Mouse (Mus musculus): ENCODE measurements at regions not wholly inside any gene's neighbourhood (a gene's known extent, or its start where the extent isn't known, plus 50 kb on each side); places are given as distances from the start of the nearest gene placed in this dataset.

DNA sequence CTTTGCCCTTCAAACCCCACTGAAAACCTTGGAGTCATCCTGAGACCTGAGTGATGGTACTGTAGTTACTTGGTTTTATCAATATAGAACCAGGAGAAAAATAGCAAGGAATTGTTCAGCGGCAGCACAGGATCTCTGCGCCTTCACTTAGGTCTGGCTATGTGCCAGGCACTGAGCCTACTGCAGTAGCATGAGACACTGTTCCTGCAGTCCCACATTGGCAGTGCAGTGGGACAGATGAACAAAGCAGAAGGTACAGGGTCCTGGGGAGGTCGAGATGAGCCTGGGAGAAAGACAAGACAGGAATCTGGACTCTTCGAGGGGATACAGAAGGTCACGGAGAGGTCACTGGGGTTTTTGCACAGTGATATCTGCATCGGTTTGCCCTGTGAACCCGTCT lies 88.5 kb upstream of the 1110032F04Rik start:
- no peaks in the 10 kb centered on the region for H3K36me3 ChIP-seq
- no peaks in the 10 kb centered on the region for H3K9me3 ChIP-seq (replicated peaks)
- 26% methylated on average over 7 of the region's 7 CpGs for WGBS
- no peak overlapping the region for H3K27ac ChIP-seq
- H3K9ac ChIP-seq, result no peak overlapping the region
- no peak overlapping the region for H3K4me3 ChIP-seq
- no peak for ATAC-seq (replicated peaks; ENCODE audit: insufficient number of reproducible peaks, insufficient read depth, low FRiP score, low read depth)
- H3K27me3 ChIP-seq, result no peaks in the 10 kb centered on the region
- H3K4me2 ChIP-seq, result no peak overlapping the region
- peaks cover 17% of the 10 kb centered on the region for H3K4me1 ChIP-seq (replicated peaks)

DNA sequence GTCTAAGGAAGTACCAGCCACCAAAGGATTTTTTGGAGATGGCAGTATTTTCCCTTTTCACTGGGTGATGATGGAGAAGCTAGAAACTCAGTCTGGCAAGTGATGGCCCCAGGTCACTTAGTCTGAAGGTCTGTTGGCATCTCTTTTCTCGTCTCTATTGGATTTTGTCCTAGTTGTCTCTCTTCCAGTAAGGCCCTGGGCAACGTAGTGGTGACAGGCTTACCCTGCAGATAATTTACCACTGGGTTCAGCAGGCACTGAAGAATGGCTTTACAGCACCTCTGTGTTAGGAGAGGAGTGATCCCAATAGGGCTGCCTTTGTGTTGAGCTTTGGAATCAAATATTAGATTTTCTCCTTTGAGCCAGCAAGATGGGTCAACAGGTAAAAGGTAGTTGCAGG lies 87.9 kb upstream of the 1110032F04Rik start:
- 43% methylated on average over 2 of the region's 2 CpGs for WGBS
- Histone ChIP-seq H3K27me3 (no peaks in the 10 kb centered on the region), H3K27ac (no peak overlapping the region), H3K4me2 (no peak overlapping the region), H3K4me3 (no peak overlapping the region), H3K4me1 (replicated peaks) (peaks cover 17% of the 10 kb centered on the region), H3K9ac (no peak overlapping the region), H3K36me3 (no peaks in the 10 kb centered on the region), H3K9me3 (replicated peaks) (no peaks in the 10 kb centered on the region)
- no peak for ATAC-seq (replicated peaks; ENCODE audit: insufficient number of reproducible peaks, insufficient read depth, low FRiP score, low read depth)

GRCm38 (mm10) chr3:68782363-68782762 lies 87.0 kb upstream of the 1110032F04Rik start:
- Histone ChIP-seq H3K4me2 (no peak overlapping the region), H3K4me3 (no peak overlapping the region), H3K27me3 (no peaks in the 10 kb centered on the region), H3K9ac (no peak overlapping the region), H3K4me1 (replicated peaks) (peaks cover 17% of the 10 kb centered on the region), H3K36me3 (no peaks in the 10 kb centered on the region), H3K9me3 (replicated peaks) (no peaks in the 10 kb centered on the region), H3K27ac (peak overlapping the region; percentile 24; the same call in 1 of the 2 replicates)
- 59% methylated on average over 4 of the region's 4 CpGs for WGBS
- ATAC-seq (replicated peaks; ENCODE audit: insufficient number of reproducible peaks, insufficient read depth, low FRiP score, low read depth), result no peak

- Histone ChIP-seq H3K9ac (no peak overlapping the region), H3K4me1 (replicated peaks) (peaks cover 23% of the 10 kb centered on the region), H3K36me3 (no peaks in the 10 kb centered on the region), H3K9me3 (replicated peaks) (no peaks in the 10 kb centered on the region), H3K4me3 (no peak overlapping the region), H3K4me2 (no peak overlapping the region), H3K27ac (no peak overlapping the region), H3K27me3 (no peaks in the 10 kb centered on the region)
- ATAC-seq (replicated peaks; ENCODE audit: insufficient number of reproducible peaks, insufficient read depth, low FRiP score, low read depth), result no peak
- 35% methylated on average over 7 of the region's 7 CpGs for WGBS
These were observed 85.5 kb upstream of the 1110032F04Rik start for GRCm38 (mm10) chr3:68783666-68784416.

DNA sequence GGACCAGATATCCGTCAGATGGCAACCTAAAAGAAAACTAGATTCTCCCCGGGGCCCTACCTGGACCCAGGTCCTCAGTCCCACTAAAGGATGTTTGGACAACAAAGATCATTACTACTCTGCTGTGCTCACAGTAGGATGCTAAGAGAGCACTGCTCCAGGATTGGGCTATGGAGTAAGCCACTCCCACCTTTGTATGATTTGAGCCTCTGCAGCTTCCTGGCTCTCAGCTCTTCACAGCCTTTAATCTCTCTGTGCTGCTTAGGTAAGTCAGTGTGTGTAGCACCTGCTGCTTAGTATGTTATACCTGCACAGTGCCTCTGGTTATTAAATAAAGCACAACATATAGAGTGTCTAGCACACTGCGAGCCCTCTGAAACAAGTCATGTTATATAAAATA lies 82.6 kb upstream of the 1110032F04Rik start:
- no peak for ATAC-seq (replicated peaks; ENCODE audit: insufficient number of reproducible peaks, insufficient read depth, low FRiP score, low read depth)
- H3K4me2 ChIP-seq, result no peak overlapping the region
- peaks cover 17% of the 10 kb centered on the region for H3K4me1 ChIP-seq (replicated peaks)
- H3K27ac ChIP-seq, result no peak overlapping the region
- H3K36me3 ChIP-seq, result no peaks in the 10 kb centered on the region
- no peaks in the 10 kb centered on the region for H3K27me3 ChIP-seq
- no peak overlapping the region for H3K9ac ChIP-seq
- H3K4me3 ChIP-seq, result no peak overlapping the region
- 85% methylated on average over 3 of the region's 3 CpGs for WGBS
- no peaks in the 10 kb centered on the region for H3K9me3 ChIP-seq (replicated peaks)

- Histone ChIP-seq H3K36me3 (no peaks in the 10 kb centered on the region), H3K9ac (no peak overlapping the region), H3K4me3 (no peak overlapping the region), H3K4me2 (no peak overlapping the region), H3K9me3 (replicated peaks) (no peaks in the 10 kb centered on the region), H3K4me1 (replicated peaks) (peaks cover 12% of the 10 kb centered on the region), H3K27me3 (no peaks in the 10 kb centered on the region), H3K27ac (no peak overlapping the region)
- ATAC-seq (replicated peaks; ENCODE audit: insufficient number of reproducible peaks, insufficient read depth, low FRiP score, low read depth), result no peak
- WGBS, result 61% methylated on average over 10 of the region's 10 CpGs
These were observed 81.8 kb upstream of the 1110032F04Rik start for GRCm38 (mm10) chr3:68787385-68788175.

- Histone ChIP-seq H3K36me3 (no peaks in the 10 kb centered on the region), H3K27ac (peak overlapping the region; percentile 35), H3K9me3 (replicated peaks) (no peaks in the 10 kb centered on the region), H3K4me2 (no peak overlapping the region), H3K4me3 (no peak overlapping the region), H3K9ac (no peak overlapping the region), H3K4me1 (replicated peaks) (peaks cover 8% of the 10 kb centered on the region; the same call in 1 of the 2 replicates), H3K27me3 (no peaks in the 10 kb centered on the region)
- ATAC-seq (replicated peaks; ENCODE audit: insufficient number of reproducible peaks, insufficient read depth, low FRiP score, low read depth), result peak; percentile 68; the same call in 1 of the 2 replicates
- 62% methylated on average over 6 of the region's 6 CpGs for WGBS
These were observed 79.9 kb upstream of the 1110032F04Rik start for GRCm38 (mm10) chr3:68789491-68789890.

DNA sequence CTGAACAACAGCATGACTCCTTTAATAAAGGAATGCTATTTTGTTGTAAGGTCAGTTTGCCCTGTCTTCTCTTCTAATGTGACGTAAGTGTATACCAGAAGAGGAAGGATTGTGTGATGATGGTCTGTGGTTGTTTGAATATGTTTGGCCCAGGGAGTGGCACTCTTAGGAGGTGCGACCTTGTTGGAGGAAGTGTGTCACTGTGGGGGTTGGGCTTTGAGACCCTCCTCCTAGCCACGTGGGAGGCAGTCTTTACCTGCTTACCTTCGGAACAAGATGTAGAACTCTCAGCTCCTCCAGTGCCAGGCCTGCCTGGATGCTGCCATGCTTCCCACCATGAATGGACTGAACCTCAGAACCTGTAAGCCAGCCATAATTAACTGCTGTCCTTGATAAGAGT lies 78.9 kb upstream of the 1110032F04Rik start:
- H3K4me2 ChIP-seq, result no peak overlapping the region
- ATAC-seq (replicated peaks; ENCODE audit: insufficient number of reproducible peaks, insufficient read depth, low FRiP score, low read depth), result no peak
- no peaks in the 10 kb centered on the region for H3K9me3 ChIP-seq (replicated peaks)
- no peak overlapping the region for H3K9ac ChIP-seq
- peaks cover 12% of the 10 kb centered on the region; the same call in 1 of the 2 replicates for H3K4me1 ChIP-seq (replicated peaks)
- H3K27ac ChIP-seq, result no peak overlapping the region
- no peaks in the 10 kb centered on the region for H3K27me3 ChIP-seq
- H3K36me3 ChIP-seq, result no peaks in the 10 kb centered on the region
- H3K4me3 ChIP-seq, result no peak overlapping the region
- WGBS, result 93% methylated on average over 4 of the region's 4 CpGs

GRCm38 (mm10) chr3:68792883-68793282 lies 76.5 kb upstream of the 1110032F04Rik start:
- no peak overlapping the region for H3K9ac ChIP-seq
- no peaks in the 10 kb centered on the region for H3K27me3 ChIP-seq
- peaks cover 15% of the 10 kb centered on the region for H3K4me1 ChIP-seq (replicated peaks)
- no peaks in the 10 kb centered on the region for H3K36me3 ChIP-seq
- H3K27ac ChIP-seq, result no peak overlapping the region
- ATAC-seq (replicated peaks; ENCODE audit: insufficient number of reproducible peaks, insufficient read depth, low FRiP score, low read depth), result no peak
- no peaks in the 10 kb centered on the region for H3K9me3 ChIP-seq (replicated peaks)
- whole genome bisulfite sequencing, result 78% methylated on average over 4 of the region's 4 CpGs
- H3K4me2 ChIP-seq, result no peak overlapping the region
- no peak overlapping the region for H3K4me3 ChIP-seq

DNA sequence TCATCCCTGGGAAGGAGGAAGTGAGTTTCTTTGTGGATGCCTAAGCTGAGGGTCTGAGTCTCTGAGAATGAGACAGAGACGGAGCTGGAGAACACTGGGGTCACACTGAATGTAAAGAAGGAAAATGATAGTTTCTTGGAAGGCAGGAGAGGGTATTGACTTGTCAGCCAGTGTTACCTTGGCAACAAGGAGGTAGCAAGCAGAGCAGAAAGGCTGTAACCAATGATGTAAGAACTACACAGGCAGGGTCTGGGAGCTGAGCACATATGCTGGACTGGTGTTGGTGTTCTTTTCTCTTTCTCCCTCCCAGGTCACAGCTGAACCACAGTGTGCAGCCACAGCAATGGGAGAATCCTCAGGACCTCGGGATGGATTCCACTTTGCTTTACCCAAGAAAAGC lies 75.5 kb upstream of the 1110032F04Rik start:
- H3K27ac ChIP-seq, result no peak overlapping the region
- no peak overlapping the region for H3K4me3 ChIP-seq
- ATAC-seq (replicated peaks; ENCODE audit: insufficient number of reproducible peaks, insufficient read depth, low FRiP score, low read depth), result no peak
- WGBS, result 74% methylated on average over 2 of the region's 2 CpGs
- no peaks in the 10 kb centered on the region for H3K36me3 ChIP-seq
- H3K4me1 ChIP-seq (replicated peaks), result peaks cover 12% of the 10 kb centered on the region
- H3K9me3 ChIP-seq (replicated peaks), result no peaks in the 10 kb centered on the region
- no peaks in the 10 kb centered on the region for H3K27me3 ChIP-seq
- H3K9ac ChIP-seq, result no peak overlapping the region
- no peak overlapping the region for H3K4me2 ChIP-seq

- no peaks in the 10 kb centered on the region for H3K36me3 ChIP-seq
- no peaks in the 10 kb centered on the region for H3K9me3 ChIP-seq (replicated peaks)
- no peak overlapping the region for H3K9ac ChIP-seq
- WGBS, result 36% methylated on average over 4 of the region's 4 CpGs
- H3K4me2 ChIP-seq, result no peak overlapping the region
- H3K4me3 ChIP-seq, result no peak overlapping the region
- ATAC-seq (replicated peaks; ENCODE audit: insufficient number of reproducible peaks, insufficient read depth, low FRiP score, low read depth), result no peak
- no peaks in the 10 kb centered on the region for H3K27me3 ChIP-seq
- H3K27ac ChIP-seq, result no peak overlapping the region
- H3K4me1 ChIP-seq (replicated peaks), result peaks cover 12% of the 10 kb centered on the region
These were observed 74.9 kb upstream of the 1110032F04Rik start for GRCm38 (mm10) chr3:68794380-68795014.

Data from heart, embryonic 15.5 days (tissue).